Mouse (Mus musculus) layer of hippocampus, postnatal 25 days (tissue): ENCODE results near the gene Ly6g6c. TPM values are rescaled to one million over a fixed set of nuclear protein-coding genes. Genes with fewer than 3 reads are reported as not detected.
A peak's percentile ranks its signal among the peaks of the same experiment; 100 is the strongest.

Experiments
- DNase-seq, 2 experiments: peaks; one replicate each; pipeline ENCODE4 v3.0.0; 2022; ENCODE audit warnings: mixed read lengths in 2 of 2, low spot score in 1 of 2; ENCODE audit errors: extremely low spot score in 1 of 2
- total RNA-seq, 2 experiments: library from RNA; stranded (reverse); gene quantifications; 2 replicates each; pipeline ENCODE4 v1.2.3; 2021

Gene Ly6g6c
- not detected for total RNA-seq

DNA sequence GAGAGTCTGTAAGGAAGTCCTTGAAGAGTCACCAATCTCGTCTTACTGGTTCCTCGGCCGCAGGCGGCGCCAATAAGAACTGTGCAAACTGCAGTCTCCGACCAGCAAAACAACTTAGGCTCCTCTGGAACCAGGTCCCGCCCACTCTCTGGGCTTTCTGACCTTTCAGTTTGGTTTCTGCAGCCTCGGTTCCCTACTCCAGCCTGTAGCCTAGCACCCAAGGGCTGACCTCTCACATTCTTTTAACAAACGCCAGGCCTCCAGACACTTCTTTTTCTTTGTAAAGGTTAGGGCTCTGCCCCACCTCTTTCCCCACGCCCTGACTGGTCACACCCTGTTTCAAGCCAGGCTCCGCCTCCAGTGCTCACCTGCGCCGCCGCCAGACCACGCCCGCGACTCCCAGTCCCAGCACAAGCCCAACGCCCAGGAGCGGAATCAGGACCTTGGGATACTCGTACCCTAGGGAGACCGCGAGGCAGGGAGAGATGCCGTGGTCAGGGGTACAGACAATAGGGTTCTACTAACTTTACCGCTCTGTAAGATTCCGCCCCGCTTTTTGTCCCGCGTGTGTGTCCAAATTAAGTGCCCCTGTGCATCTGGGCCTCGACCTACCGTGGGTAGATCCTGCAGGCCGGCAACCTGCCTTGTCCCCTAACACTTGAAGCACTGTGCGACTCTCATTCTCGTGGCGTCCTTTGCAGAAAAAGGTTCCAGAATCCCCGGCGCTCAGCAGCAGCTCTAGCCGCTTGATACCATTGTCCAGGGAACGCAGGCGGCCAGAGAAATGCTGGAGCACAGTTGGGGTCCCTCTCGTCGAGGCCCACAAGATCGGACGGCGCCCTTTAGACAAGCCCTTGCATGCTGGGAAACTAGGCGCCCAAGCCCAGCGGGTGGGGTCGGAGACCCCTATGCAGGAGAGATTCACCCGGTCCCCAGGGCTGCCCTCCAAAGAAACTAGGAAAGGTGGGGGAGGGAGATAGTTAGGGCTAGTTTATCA is at the start of gene Ly6g6c:
Gene Ly6g6c, plus strand, starts transcription at position 438 of the 997 bp plus-strand sequence.
- no peak for DNase-seq

- no peak for DNase-seq
Observed at GRCm38 (mm10) chr17:35016376-35016775, 48.8 kb upstream of the Ly6g6c start, which contains the start of gene Vwa7. TSS of gene Vwa7 (plus strand) at chr17:35016579.

- no peak for DNase-seq
Observed at GRCm38 (mm10) chr17:35016791-35017705, 48.1 kb upstream of the Ly6g6c start.

GRCm38 (mm10) chr17:35017706-35018030 is 47.5 kb upstream of the Ly6g6c start:
- no peak for DNase-seq

GRCm38 (mm10) chr17:35018171-35018570 is 47.0 kb upstream of the Ly6g6c start:
- no peak for DNase-seq

DNA sequence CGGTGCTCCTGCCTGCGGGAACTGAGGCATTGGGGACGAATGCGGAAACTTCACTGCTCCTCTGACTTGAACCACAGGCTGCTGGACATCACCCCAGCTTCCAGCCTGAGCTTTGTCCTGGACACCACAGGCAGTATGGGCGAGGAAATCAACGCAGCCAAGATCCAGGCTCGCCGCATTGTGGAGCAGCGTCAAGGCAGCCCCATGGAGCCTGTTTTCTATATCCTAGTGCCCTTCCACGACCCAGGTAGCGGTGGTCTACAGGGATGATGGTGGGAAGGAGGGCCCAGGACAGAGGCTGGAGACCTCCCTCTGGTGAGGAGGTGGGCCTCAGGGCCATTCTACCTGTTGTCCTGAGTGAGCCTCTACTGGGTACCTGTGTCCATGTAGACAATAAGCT is 45.3 kb upstream of the Ly6g6c start:
- no peak for DNase-seq

- no peak for DNase-seq
Observed at GRCm38 (mm10) chr17:35020551-35020950, 44.6 kb upstream of the Ly6g6c start.

DNA sequence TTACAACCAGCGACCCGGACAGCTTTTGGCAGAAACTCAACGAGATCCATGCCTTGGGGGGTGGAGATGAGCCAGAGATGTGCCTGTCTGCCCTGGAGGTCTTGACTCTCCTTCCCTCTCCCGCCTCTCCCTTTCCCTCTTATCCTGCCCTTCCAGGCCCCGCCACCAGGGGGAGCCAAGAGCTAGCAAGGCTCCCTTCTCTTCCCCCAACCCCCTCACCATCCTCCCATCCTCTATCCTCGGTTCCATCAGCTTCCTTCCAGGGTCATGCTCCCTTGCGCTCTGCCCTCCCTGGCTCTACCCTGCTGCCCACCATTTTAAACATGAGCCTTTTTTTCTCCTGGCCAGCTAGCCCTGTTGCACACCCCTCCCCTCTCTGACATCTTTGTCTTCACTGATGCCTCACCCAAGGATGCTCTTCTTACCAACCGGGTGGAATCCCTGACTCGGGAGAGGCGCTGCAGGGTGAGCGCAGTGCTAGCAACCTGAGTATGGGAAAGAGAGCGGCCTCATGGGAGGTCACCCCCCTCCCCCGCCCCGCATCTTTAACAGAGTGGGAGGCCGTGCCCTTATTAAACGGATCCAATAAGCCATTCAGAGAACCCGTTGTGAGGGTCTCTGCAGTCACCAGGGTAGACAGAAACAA is 43.9 kb upstream of the Ly6g6c start:
- DNase-seq, result peak; percentile 89 to 97

GRCm38 (mm10) chr17:35021842-35022477 is 43.2 kb upstream of the Ly6g6c start:
- DNase-seq, result no peak

DNA sequence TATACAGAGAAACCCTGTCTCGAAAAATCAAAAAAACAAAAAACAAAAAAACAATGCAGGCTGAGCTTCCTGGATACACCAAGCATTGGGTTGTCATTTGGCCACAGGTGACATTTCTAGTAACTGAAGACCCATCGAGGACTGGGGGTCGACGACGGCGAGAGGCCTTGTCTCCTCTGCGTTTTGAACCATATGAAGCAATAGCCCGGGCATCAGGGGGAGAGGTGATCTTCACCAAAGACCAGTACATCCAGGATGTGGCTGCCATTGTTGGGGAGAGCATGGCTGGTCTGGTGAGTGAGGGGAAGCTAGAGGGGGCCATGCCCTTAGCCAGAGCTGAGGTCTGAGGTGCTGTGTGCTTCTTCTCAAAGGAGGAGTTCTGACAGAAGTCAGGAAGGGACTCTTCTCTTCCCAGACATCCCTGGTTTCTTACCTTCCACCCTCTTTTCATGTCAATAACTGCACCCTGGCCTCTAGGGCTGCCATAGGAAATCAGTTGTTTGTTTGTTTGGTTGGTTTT is 42.6 kb upstream of the Ly6g6c start:
- DNase-seq, result no peak

GRCm38 (mm10) chr17:35023221-35023620 is 42.0 kb upstream of the Ly6g6c start:
- DNase-seq, result no peak

DNA sequence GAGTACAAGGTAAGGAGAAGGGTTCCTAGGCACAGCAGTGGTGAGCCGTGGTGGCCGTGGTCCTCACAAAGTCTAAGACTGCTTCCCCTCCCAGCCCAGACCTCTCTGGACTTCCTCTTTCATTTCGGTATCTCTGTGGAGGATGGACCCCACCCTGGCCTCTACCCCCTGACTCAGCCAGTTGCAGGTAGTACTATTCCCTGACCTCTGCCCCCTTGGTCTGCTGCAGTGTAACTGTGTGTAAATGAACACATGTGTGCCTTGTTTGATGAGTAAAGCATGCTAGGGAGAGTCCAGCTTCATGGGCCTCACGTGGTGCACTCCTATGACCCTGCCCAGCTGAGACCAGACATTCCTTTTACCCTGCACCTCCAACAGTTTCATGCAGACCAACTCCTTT is 41.4 kb upstream of the Ly6g6c start:
- no peak for DNase-seq

DNA sequence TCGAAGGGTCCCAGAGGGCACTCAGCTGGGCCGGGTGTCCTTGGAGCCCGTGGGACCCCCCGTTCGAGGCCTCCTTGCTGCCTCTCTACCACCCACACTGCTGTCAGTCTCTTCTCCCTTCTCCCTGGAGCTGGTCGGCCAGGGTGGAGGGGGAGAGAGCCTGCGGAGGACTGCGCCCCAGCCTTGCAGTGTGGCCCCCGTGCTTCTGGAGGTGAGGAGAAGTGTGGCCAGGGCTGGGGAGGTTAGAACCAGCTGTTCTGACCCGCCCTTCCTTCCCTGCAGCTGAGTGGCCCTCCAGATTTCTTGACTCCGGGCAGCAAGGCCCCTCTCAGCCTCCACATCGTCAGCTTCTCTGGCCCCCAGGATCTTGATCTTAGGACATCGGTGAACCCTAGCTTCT is 40.9 kb upstream of the Ly6g6c start:
- DNase-seq, result no peak

DNA sequence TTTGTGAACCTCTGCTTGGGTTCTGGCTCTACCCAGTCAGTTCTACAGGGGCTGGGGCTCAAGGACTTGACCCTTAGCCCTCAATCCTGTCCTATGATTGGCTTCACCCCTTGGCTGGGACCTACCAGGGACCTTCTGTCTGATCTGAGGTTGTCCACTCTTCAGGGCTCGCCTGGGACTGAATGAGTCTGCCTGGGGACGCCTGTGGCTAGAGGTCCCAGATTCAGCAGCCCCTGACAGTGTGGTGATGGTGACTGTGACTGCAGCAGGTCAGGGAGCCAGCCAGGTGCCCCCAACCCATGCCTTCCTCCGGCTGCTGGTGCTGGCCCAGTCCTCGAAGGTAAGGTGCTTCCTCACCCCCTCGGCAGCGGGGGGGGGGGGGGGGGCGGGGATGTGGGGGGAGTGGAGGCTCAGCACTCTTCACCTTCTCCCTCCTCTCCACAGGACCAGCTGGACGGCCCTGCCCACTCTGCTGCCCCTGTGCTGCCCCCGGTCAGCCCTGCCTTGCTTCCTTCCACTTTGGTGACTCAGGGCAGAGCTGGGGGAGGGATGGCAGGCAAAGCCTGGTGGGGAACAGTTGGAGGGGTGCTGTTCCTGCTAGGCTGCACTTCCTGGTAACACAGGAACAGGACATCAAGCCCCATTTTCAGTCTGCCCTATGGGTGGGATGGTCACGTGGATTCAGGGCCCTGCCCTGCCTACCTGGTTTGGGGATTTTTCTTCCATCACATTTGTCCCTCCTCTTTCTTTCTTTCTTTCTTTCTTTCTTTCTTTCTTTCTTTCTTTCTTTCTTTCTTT is 40.3 kb upstream of the Ly6g6c start:
- DNase-seq, result no peak

GRCm38 (mm10) chr17:35026206-35026605 is 39.0 kb upstream of the Ly6g6c start:
- DNase-seq, result no peak

GRCm38 (mm10) chr17:35027277-35028068 is 37.7 kb upstream of the Ly6g6c start, which contains the start of gene Sapcd1:
TSS of gene Sapcd1 (minus strand) at chr17:35028016.
- DNase-seq, result peak; percentile 32 to 40

DNA sequence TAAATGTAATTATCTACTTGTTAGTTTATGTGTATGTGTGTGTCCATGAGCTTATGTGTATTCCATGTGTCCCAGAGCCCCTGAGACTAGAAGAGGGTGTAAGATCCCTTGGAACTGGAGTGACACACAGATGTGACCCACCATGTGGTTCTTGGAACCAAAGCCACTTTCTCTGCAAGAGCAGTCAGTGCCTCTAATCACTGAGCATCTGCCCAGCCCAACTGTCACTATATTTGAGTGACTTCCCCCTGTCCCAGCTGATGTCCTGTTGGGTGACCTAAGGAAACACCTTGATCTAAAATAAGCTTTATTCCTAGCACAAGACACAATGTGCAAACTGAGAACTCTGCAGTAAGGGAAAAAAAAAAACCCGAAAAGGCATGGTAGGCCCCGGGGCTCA is 36.9 kb upstream of the Ly6g6c start:
- DNase-seq, result no peak
